Mouse (Mus musculus): Measurements from ENCODE around the gene Cd47.

The Cd47 gene

GRCm38 (mm10) chr16:49799597-49800561, at the start of gene Cd47:
TSS of gene Cd47 (plus strand) at chr16:49800533.
- no peak for DNase-seq (ENCODE audit: low read depth, low spot score)

- no peak for DNase-seq (ENCODE audit: low read depth, low spot score)
Measured at GRCm38 (mm10) chr16:49752906-49753305, 47.4 kb upstream of the Cd47 start.

GRCm38 (mm10) chr16:49753318-49753717, 47.0 kb upstream of the Cd47 start:
- no peak for DNase-seq (ENCODE audit: low read depth, low spot score)

- no peak for DNase-seq (ENCODE audit: low read depth, low spot score)
Measured at GRCm38 (mm10) chr16:49760517-49761203, 39.7 kb upstream of the Cd47 start.

- no peak for DNase-seq (ENCODE audit: low read depth, low spot score)
Measured at GRCm38 (mm10) chr16:49761981-49762380, 38.4 kb upstream of the Cd47 start.

GRCm38 (mm10) chr16:49766326-49766725, 34.0 kb upstream of the Cd47 start:
- DNase-seq (ENCODE audit: low read depth, low spot score): no peak

DNA sequence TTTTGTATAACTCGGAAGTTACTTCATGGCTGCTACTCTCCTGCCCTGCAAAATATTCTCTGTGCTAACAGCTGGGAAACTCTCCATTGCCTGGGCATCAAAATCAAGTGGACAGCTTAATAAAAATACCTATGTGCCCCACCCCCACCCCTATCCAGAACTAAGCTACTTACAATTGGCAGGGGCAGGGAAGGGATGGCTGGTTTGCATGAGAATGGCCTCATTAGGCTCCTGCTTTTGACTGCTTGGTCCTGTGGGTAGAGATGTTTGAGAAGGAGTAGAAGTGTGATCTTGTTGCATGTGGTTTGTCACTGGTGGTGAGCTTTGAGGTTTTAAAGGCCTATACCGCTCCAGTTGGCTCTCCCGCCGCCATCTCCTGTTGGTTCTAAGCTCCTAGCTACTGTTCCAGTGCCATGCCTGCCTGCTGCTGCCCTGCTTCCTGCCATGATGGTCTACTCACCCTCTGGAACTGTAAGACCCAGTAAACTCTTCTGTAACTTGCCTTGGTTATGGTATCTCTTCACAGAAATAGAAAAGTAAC, 31.8 kb upstream of the Cd47 start:
- DNase-seq (ENCODE audit: low read depth, low spot score): no peak

DNA sequence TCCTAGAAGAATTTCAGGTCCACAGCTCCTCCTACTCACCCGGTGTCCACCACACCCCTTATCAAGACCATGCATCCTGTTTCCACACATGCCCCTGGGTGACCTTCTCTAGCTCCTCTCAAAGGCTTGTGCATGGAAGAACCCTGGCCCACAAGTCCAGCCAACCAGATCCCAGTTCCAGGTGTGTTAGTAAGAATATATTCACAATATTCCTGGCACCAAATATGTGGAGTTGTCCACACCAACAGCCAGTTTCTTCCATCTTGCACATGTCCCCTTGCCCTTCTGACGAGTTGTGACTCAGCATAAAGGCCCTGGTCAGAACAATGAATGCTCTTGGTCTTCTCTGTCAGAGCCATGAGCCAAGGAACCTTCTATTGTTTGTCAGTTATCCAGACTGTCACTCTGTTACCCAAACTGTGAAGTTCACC, 30.5 kb upstream of the Cd47 start:
- DNase-seq (ENCODE audit: low read depth, low spot score): peak; percentile 5

- DNase-seq (ENCODE audit: low read depth, low spot score): no peak
Measured at GRCm38 (mm10) chr16:49770320-49771189, 29.8 kb upstream of the Cd47 start.

- DNase-seq (ENCODE audit: low read depth, low spot score): no peak
Measured at GRCm38 (mm10) chr16:49771609-49772396, 28.5 kb upstream of the Cd47 start.

- DNase-seq (ENCODE audit: low read depth, low spot score): no peak
Measured at GRCm38 (mm10) chr16:49772576-49772975, 27.8 kb upstream of the Cd47 start.

DNA sequence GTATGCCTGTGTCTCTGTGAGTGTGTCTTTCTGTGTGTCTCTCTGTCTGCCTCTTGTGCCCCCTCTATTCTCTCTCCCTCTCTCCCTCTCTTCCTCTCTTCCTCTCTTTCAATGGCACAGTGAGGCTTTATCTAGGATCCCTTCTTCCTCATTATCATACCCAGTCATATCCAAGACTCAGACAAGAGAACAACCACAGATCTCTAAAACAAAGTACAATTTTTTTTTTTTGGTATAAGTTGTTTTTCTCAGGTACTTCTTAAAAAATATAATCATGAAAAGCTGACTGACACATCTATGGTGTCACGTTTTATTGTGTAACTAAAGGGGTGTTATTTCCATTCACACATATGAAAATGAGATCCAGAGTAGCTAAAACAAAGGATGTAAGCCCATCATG, 27.3 kb upstream of the Cd47 start:
- no peak for DNase-seq (ENCODE audit: low read depth, low spot score)

GRCm38 (mm10) chr16:49774059-49775001, 26.0 kb upstream of the Cd47 start:
- no peak for DNase-seq (ENCODE audit: low read depth, low spot score)

GRCm38 (mm10) chr16:49775002-49775966, 25.0 kb upstream of the Cd47 start:
- no peak for DNase-seq (ENCODE audit: low read depth, low spot score)

- no peak for DNase-seq (ENCODE audit: low read depth, low spot score)
Measured at GRCm38 (mm10) chr16:49776981-49777380, 23.4 kb upstream of the Cd47 start.

DNA sequence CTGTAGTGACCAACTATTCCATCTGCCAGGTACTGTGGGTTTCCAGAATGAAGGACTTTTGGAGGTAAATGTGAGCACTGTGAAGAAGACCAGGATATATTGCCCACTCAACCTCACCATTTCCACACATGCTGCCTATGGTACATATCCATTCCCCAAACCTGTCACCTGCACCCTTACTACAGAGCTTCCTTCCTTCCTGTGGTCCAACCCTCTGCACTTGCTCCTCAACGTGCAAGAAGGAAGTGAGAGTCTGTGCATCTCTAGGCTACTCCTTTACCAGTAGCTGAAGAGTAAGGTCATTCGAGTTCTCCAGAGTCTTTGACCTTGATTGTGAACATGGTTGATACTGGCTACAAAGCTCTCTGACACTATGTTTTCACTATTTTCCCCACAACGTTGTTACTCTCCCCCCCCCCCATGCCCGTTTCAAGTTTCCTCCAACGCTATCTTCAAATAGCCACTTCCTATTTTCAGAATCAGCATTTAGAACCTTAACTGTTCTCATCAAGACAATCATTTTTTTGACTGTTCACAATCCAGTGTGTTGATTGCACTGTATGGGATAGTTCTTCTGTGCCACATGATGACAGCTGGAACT, 18.7 kb upstream of the Cd47 start:
- DNase-seq (ENCODE audit: low read depth, low spot score): no peak

DNA sequence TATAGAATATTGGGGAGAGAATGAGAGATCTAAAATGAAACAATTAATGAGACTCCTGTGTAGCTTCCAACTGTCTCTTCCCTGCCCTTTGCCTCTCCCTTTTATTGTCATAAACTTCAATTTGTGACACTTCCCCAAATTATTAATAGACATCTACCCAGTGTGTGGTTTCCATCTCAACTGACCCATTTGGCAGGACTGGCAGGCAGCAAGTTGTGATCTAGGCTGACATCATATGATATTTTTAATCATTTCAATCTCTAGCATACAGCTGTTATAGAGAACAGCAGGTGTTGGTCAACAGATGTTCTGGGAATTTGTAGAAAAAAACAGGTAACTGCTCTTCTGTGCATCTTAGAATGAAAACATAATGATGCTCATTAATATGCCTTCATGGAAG, 17.0 kb upstream of the Cd47 start:
- DNase-seq (ENCODE audit: low read depth, low spot score): no peak

- DNase-seq (ENCODE audit: low read depth, low spot score): no peak
Measured at GRCm38 (mm10) chr16:49786116-49786515, 14.2 kb upstream of the Cd47 start.

Measured in embryo, embryonic 11.5 days (tissue).